Mouse (Mus musculus): Measurements from ENCODE around the gene Gzmg. TPM values are rescaled to one million over a fixed set of nuclear protein-coding genes. Genes with fewer than 3 reads are reported as not detected.
"Not testable (repeated sequence)": the region's sequence is repeated elsewhere in the genome, so short reads cannot be mapped to it uniquely, and the experiment has no call there.

The Gzmg gene
- polyA plus RNA-seq, 1 experiment from 2014 or later, result not detected

DNA sequence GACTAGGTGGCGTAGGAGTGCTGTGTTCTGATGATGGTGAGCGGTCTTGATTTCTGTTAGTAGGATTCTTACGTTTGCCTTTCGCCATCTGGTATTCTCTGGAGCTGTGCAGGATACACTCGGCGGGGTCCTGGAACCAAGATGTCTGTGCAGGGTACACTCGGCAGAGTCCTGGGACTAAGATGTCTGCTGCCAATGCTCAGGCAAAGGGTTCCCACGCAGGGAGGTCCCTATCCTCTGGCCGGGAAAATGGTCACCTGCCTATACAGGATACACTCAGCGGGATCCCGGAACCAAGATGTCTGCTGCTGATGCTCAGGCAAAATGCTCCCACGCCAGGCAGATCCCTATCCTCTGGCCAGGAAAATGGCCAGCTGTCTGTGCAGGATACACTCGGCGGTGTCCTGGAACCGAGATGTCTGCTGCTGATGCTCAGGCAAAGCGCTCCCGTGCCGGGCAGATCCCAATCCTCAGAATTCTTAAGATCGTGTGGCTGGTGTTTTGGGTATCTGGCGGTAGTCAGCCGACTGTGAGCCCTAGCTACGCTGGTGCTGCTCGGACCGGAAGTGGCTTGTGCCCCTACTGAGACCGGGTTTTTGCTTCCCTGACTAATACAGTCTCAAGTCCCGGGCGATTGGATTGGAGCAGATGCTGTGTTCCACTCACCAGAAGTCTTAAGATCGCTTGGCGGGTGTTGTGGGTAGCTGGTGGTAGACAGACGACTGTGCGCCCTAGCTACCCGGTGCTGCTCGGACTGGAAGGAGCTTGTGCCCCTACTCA is 43.7 kb downstream of the Gzmg start:
- H3K4me2 ChIP-seq; H3K4me3 ChIP-seq (ENCODE audit: low read depth, low read length); ATAC-seq (replicated peaks; ENCODE audit: insufficient number of reproducible peaks, low FRiP score, low TSS enrichment); H3K36me3 ChIP-seq (ENCODE audit: control insufficient read depth, insufficient read depth, low read length); H3K9ac ChIP-seq (ENCODE audit: low read depth, low read length); H3K27ac ChIP-seq (ENCODE audit: low read depth, low read length); H3K27me3 ChIP-seq (ENCODE audit: control insufficient read depth, insufficient read depth, low read length); H3K4me1 ChIP-seq (ENCODE audit: control insufficient read depth, insufficient read depth, low read length); H3K9me3 ChIP-seq (replicated peaks; ENCODE audit: control insufficient read depth, low read length): not testable (repeated sequence)
- WGBS (ENCODE audit: insufficient replicate concordance), result 82% methylated on average over 33 of the region's 33 CpGs

Other genes with a start within 250 kb of the Gzmg start
- gene Cma1, start 214.9 kb downstream of the Gzmg start, polyA plus RNA-seq (2014; fragmentation: Nextera tagmentation; extraction: Ambion mirVana), result not detected in 2 replicates
- gene Cma2, start 208.6 kb downstream of the Gzmg start, polyA plus RNA-seq (2014; fragmentation: Nextera tagmentation; extraction: Ambion mirVana), result not detected in 2 replicates
- gene Mcpt1, start 141.6 kb downstream of the Gzmg start, polyA plus RNA-seq (2014; fragmentation: Nextera tagmentation; extraction: Ambion mirVana), result not detected in 2 replicates
- not detected in 2 replicates for gene Mcpt9, start 129.1 kb downstream of the Gzmg start, polyA plus RNA-seq (2014; fragmentation: Nextera tagmentation; extraction: Ambion mirVana)
- not detected in 2 replicates for gene Mcpt2, start 117.5 kb downstream of the Gzmg start, polyA plus RNA-seq (2014; fragmentation: Nextera tagmentation; extraction: Ambion mirVana)
- gene Mcpt4, start 97.3 kb downstream of the Gzmg start, polyA plus RNA-seq (2014; fragmentation: Nextera tagmentation; extraction: Ambion mirVana), result not detected in 2 replicates
- not detected in 2 replicates for gene Mcpt8, start 74.3 kb downstream of the Gzmg start, polyA plus RNA-seq (2014; fragmentation: Nextera tagmentation; extraction: Ambion mirVana)
- gene Ctsg, start 57.0 kb downstream of the Gzmg start, polyA plus RNA-seq (2014; fragmentation: Nextera tagmentation; extraction: Ambion mirVana), result 0.21 TPM in 1 of 2 replicates, not detected in the other
- gene Gzme, start 39.0 kb downstream of the Gzmg start, polyA plus RNA-seq (2014; fragmentation: Nextera tagmentation; extraction: Ambion mirVana), result not detected in 2 replicates
- gene Gzmd, start 27.0 kb downstream of the Gzmg start, polyA plus RNA-seq (2014; fragmentation: Nextera tagmentation; extraction: Ambion mirVana), result not detected in 2 replicates
- gene Gzmn, start 15.0 kb upstream of the Gzmg start, polyA plus RNA-seq (2014; fragmentation: Nextera tagmentation; extraction: Ambion mirVana), result not detected in 2 replicates
- not detected in 2 replicates for gene Gzmf, start 51.8 kb upstream of the Gzmg start, polyA plus RNA-seq (2014; fragmentation: Nextera tagmentation; extraction: Ambion mirVana)
- gene Gzmc, start 75.1 kb upstream of the Gzmg start, polyA plus RNA-seq (2014; fragmentation: Nextera tagmentation; extraction: Ambion mirVana), result not detected in 2 replicates
- gene Gzmb, start 102.7 kb upstream of the Gzmg start, polyA plus RNA-seq (2014; fragmentation: Nextera tagmentation; extraction: Ambion mirVana), result not detected in 2 replicates
- not detected in 2 replicates for gene Atp12a, start 205.5 kb upstream of the Gzmg start, polyA plus RNA-seq (2014; fragmentation: Nextera tagmentation; extraction: Ambion mirVana)
- 3.2 and 4.8 TPM in 2 replicates for gene Rnf17, start 243.0 kb upstream of the Gzmg start, polyA plus RNA-seq (2014; fragmentation: Nextera tagmentation; extraction: Ambion mirVana)

All from heart, embryonic 11.5 days (tissue).